Mouse (Mus musculus): ENCODE data around the gene Rnf26. TPM values are rescaled to one million over a fixed set of nuclear protein-coding genes. Genes with fewer than 3 reads are reported as not detected.

Gene Rnf26
- polyA plus RNA-seq (2015; fragmentation: Illumina TruSeq; extraction: RNeasy Lipid Tissue Mini Kit (QIAGEN cat#74804); ENCODE audit: low read depth, low replicate concordance): 23.6 TPM

GRCm38 (mm10) chr9:44113105-44113789 lies at the start of gene Rnf26, which contains the start of gene Gm49380:
TSS of gene Rnf26 (minus strand) at chr9:44113517.
TSS of gene Gm49380 (minus strand) at chr9:44113500.

GRCm38 (mm10) chr9:44134101-44134850 lies 21.0 kb upstream of the Rnf26 start, which contains the start of gene Mcam:
TSS of gene Mcam (plus strand) at chr9:44134469.

GRCm38 (mm10) chr9:44107110-44107509 lies 6.2 kb downstream of the Rnf26 start, which contains the start of gene C1qtnf5:
TSS of gene C1qtnf5 (plus strand) at chr9:44107245.

GRCm38 (mm10) chr9:44101490-44101889 lies 11.8 kb downstream of the Rnf26 start, which contains the start of gene Mfrp:
TSS of gene Mfrp (plus strand) at chr9:44101729.

GRCm38 (mm10) chr9:44066785-44067225 lies 46.5 kb downstream of the Rnf26 start, which contains the start of gene Usp2:
TSS of gene Usp2 (plus strand) at chr9:44067021.

Other genes starting within 250 kb of the Rnf26 start
- gene Thy1, start 70.1 kb downstream of the Rnf26 start, polyA plus RNA-seq (2015; fragmentation: Illumina TruSeq; extraction: RNeasy Lipid Tissue Mini Kit (QIAGEN cat#74804); ENCODE audit: low read depth, low replicate concordance): 1,192 TPM
- 41.5 TPM for gene Usp2, start 46.5 kb downstream of the Rnf26 start, polyA plus RNA-seq (2015; fragmentation: Illumina TruSeq; extraction: RNeasy Lipid Tissue Mini Kit (QIAGEN cat#74804); ENCODE audit: low read depth, low replicate concordance)
- 6.8 TPM for gene Mfrp, start 11.8 kb downstream of the Rnf26 start, polyA plus RNA-seq (2015; fragmentation: Illumina TruSeq; extraction: RNeasy Lipid Tissue Mini Kit (QIAGEN cat#74804); ENCODE audit: low read depth, low replicate concordance)
- gene C1qtnf5, start 6.3 kb downstream of the Rnf26 start, polyA plus RNA-seq (2015; fragmentation: Illumina TruSeq; extraction: RNeasy Lipid Tissue Mini Kit (QIAGEN cat#74804); ENCODE audit: low read depth, low replicate concordance): 23.8 TPM
- 0.40 TPM for gene Gm49380, start within 50 bp of the Rnf26 start, polyA plus RNA-seq (2015; fragmentation: Illumina TruSeq; extraction: RNeasy Lipid Tissue Mini Kit (QIAGEN cat#74804); ENCODE audit: low read depth, low replicate concordance)
- gene Mcam, start 21.0 kb upstream of the Rnf26 start, polyA plus RNA-seq (2015; fragmentation: Illumina TruSeq; extraction: RNeasy Lipid Tissue Mini Kit (QIAGEN cat#74804); ENCODE audit: low read depth, low replicate concordance): 22.9 TPM
- gene Cbl, start 120.5 kb upstream of the Rnf26 start, polyA plus RNA-seq (2015; fragmentation: Illumina TruSeq; extraction: RNeasy Lipid Tissue Mini Kit (QIAGEN cat#74804); ENCODE audit: low read depth, low replicate concordance): 20.5 TPM
- 21.0 TPM for gene Ccdc153, start 127.2 kb upstream of the Rnf26 start, polyA plus RNA-seq (2015; fragmentation: Illumina TruSeq; extraction: RNeasy Lipid Tissue Mini Kit (QIAGEN cat#74804); ENCODE audit: low read depth, low replicate concordance)
- gene Pdzd3, start 138.0 kb upstream of the Rnf26 start, polyA plus RNA-seq (2015; fragmentation: Illumina TruSeq; extraction: RNeasy Lipid Tissue Mini Kit (QIAGEN cat#74804); ENCODE audit: low read depth, low replicate concordance): 0.67 TPM
- gene Nlrx1, start 155.1 kb upstream of the Rnf26 start, polyA plus RNA-seq (2015; fragmentation: Illumina TruSeq; extraction: RNeasy Lipid Tissue Mini Kit (QIAGEN cat#74804); ENCODE audit: low read depth, low replicate concordance): 5.8 TPM
- gene Abcg4, start 175.1 kb upstream of the Rnf26 start, polyA plus RNA-seq (2015; fragmentation: Illumina TruSeq; extraction: RNeasy Lipid Tissue Mini Kit (QIAGEN cat#74804); ENCODE audit: low read depth, low replicate concordance): 43.6 TPM
- 14.6 TPM for gene Hinfp, start 192.2 kb upstream of the Rnf26 start, polyA plus RNA-seq (2015; fragmentation: Illumina TruSeq; extraction: RNeasy Lipid Tissue Mini Kit (QIAGEN cat#74804); ENCODE audit: low read depth, low replicate concordance)
- gene C2cd2l, start 206.8 kb upstream of the Rnf26 start, polyA plus RNA-seq (2015; fragmentation: Illumina TruSeq; extraction: RNeasy Lipid Tissue Mini Kit (QIAGEN cat#74804); ENCODE audit: low read depth, low replicate concordance): 126 TPM
- gene Dpagt1, start 212.5 kb upstream of the Rnf26 start, polyA plus RNA-seq (2015; fragmentation: Illumina TruSeq; extraction: RNeasy Lipid Tissue Mini Kit (QIAGEN cat#74804); ENCODE audit: low read depth, low replicate concordance): 14.0 TPM
- 37.3 TPM for gene H2afx, start 221.2 kb upstream of the Rnf26 start, polyA plus RNA-seq (2015; fragmentation: Illumina TruSeq; extraction: RNeasy Lipid Tissue Mini Kit (QIAGEN cat#74804); ENCODE audit: low read depth, low replicate concordance)
- gene Hmbs, start 230.7 kb upstream of the Rnf26 start, polyA plus RNA-seq (2015; fragmentation: Illumina TruSeq; extraction: RNeasy Lipid Tissue Mini Kit (QIAGEN cat#74804); ENCODE audit: low read depth, low replicate concordance): 27.9 TPM
- 49.3 TPM for gene Vps11, start 248.2 kb upstream of the Rnf26 start, polyA plus RNA-seq (2015; fragmentation: Illumina TruSeq; extraction: RNeasy Lipid Tissue Mini Kit (QIAGEN cat#74804); ENCODE audit: low read depth, low replicate concordance)

All from brain, adult 10 weeks (tissue).